Mouse (Mus musculus): ENCODE data around the gene Gk5. TPM values are rescaled to one million over a fixed set of nuclear protein-coding genes. Genes with fewer than 3 reads are reported as not detected.
A peak's percentile ranks its signal among the peaks of the same experiment; 100 is the strongest.
"Not testable (repeated sequence)": the region's sequence is repeated elsewhere in the genome, so short reads cannot be mapped to it uniquely, and the experiment has no call there.

Gene Gk5
- polyA plus RNA-seq, 1 experiment from 2014 or later, result 3.9 TPM

GRCm38 (mm10) chr9:96144883-96145282, 25.7 kb downstream of the Gk5 start:
- no peak for ATAC-seq (ENCODE audit: insufficient number of reproducible peaks, insufficient read depth, low FRiP score, low read depth)
- H3K4me3 ChIP-seq (ENCODE audit: control insufficient read depth in 1 of 2, insufficient read depth in 1 of 2, low read depth in 1 of 2, low read length in 2 of 2), result no peak overlapping the region
- H3K36me3 ChIP-seq (ENCODE audit: control insufficient read depth, insufficient read depth, low read length), result peaks cover 25% of the 10 kb centered on the region; the same call in 1 of the 2 replicates
- H3K27ac ChIP-seq (replicated peaks in 1 of 2; ENCODE audit: control insufficient read depth in 1 of 2, insufficient read depth in 1 of 2, low read depth in 2 of 2, low read length in 2 of 2), result no peak overlapping the region
- H3K9me3 ChIP-seq (ENCODE audit: control insufficient read depth, low read length), result no peaks in the 10 kb centered on the region
- no peaks in the 10 kb centered on the region for H3K27me3 ChIP-seq (ENCODE audit: control insufficient read depth, insufficient read depth, low read length)
- H3K9ac ChIP-seq (ENCODE audit: low read length), result no peak overlapping the region
- H3K4me1 ChIP-seq (ENCODE audit: control insufficient read depth in 2 of 2, insufficient read depth in 2 of 2, low read length in 2 of 2), result no peaks in the 10 kb centered on the region
- H3K4me2 ChIP-seq (ENCODE audit: low read length), result no peak overlapping the region

GRCm38 (mm10) chr9:96152801-96153200, 33.6 kb downstream of the Gk5 start:
- no peaks in the 10 kb centered on the region for H3K27me3 ChIP-seq (ENCODE audit: control insufficient read depth, insufficient read depth, low read length)
- H3K9ac ChIP-seq (ENCODE audit: low read length), result no peak overlapping the region
- H3K9me3 ChIP-seq (ENCODE audit: control insufficient read depth, low read length), result no peaks in the 10 kb centered on the region
- H3K4me1 ChIP-seq (ENCODE audit: control insufficient read depth in 2 of 2, insufficient read depth in 2 of 2, low read length in 2 of 2), result no peaks in the 10 kb centered on the region
- ATAC-seq (ENCODE audit: insufficient number of reproducible peaks, insufficient read depth, low FRiP score, low read depth), result no peak
- peaks cover 32% of the 10 kb centered on the region for H3K36me3 ChIP-seq (ENCODE audit: control insufficient read depth, insufficient read depth, low read length)
- no peak overlapping the region for H3K4me3 ChIP-seq (ENCODE audit: control insufficient read depth in 1 of 2, insufficient read depth in 1 of 2, low read depth in 1 of 2, low read length in 2 of 2)
- no peak overlapping the region for H3K27ac ChIP-seq (replicated peaks in 1 of 2; ENCODE audit: control insufficient read depth in 1 of 2, insufficient read depth in 1 of 2, low read depth in 2 of 2, low read length in 2 of 2)
- whole genome bisulfite sequencing, result 84% methylated on average over 7 of the region's 7 CpGs
- H3K4me2 ChIP-seq (ENCODE audit: low read length), result no peak overlapping the region

- peak overlapping the region; percentile 76 to 83 for H3K27ac ChIP-seq (replicated peaks in 1 of 2; ENCODE audit: control insufficient read depth in 1 of 2, insufficient read depth in 1 of 2, low read depth in 2 of 2, low read length in 2 of 2)
- H3K4me2 ChIP-seq (ENCODE audit: low read length), result no peak overlapping the region
- no peaks in the 10 kb centered on the region for H3K9me3 ChIP-seq (ENCODE audit: control insufficient read depth, low read length)
- no peak overlapping the region for H3K4me3 ChIP-seq (ENCODE audit: control insufficient read depth in 1 of 2, insufficient read depth in 1 of 2, low read depth in 1 of 2, low read length in 2 of 2)
- H3K36me3 ChIP-seq (ENCODE audit: control insufficient read depth, insufficient read depth, low read length), result peaks cover 17% of the 10 kb centered on the region
- no peak for ATAC-seq (ENCODE audit: insufficient number of reproducible peaks, insufficient read depth, low FRiP score, low read depth)
- H3K27me3 ChIP-seq (ENCODE audit: control insufficient read depth, insufficient read depth, low read length), result no peaks in the 10 kb centered on the region
- no peak overlapping the region for H3K9ac ChIP-seq (ENCODE audit: low read length)
- peaks cover 9 to 11% of the 10 kb centered on the region in 2 experiments; a peak in 2 of 4 replicates for H3K4me1 ChIP-seq (ENCODE audit: control insufficient read depth in 2 of 2, insufficient read depth in 2 of 2, low read length in 2 of 2)
- 31% methylated on average over 4 of the region's 4 CpGs for WGBS
Observed at GRCm38 (mm10) chr9:96158431-96158830, 39.3 kb downstream of the Gk5 start.

- Histone ChIP-seq H3K4me2 (ENCODE audit: low read length) (no peak overlapping the region), H3K36me3 (ENCODE audit: control insufficient read depth, insufficient read depth, low read length) (peaks cover 16% of the 10 kb centered on the region), H3K9ac (ENCODE audit: low read length) (no peak overlapping the region), H3K4me1 (ENCODE audit: control insufficient read depth in 2 of 2, insufficient read depth in 2 of 2, low read length in 2 of 2) (peaks cover 9 to 11% of the 10 kb centered on the region in 2 experiments; a peak in 2 of 4 replicates), H3K9me3 (ENCODE audit: control insufficient read depth, low read length) (no peaks in the 10 kb centered on the region), H3K27ac (replicated peaks in 1 of 2; ENCODE audit: control insufficient read depth in 1 of 2, insufficient read depth in 1 of 2, low read depth in 2 of 2, low read length in 2 of 2) (peak overlapping the region in 1 of 2 experiments; percentile 37; a peak in 3 of 4 replicates), H3K4me3 (ENCODE audit: control insufficient read depth in 1 of 2, insufficient read depth in 1 of 2, low read depth in 1 of 2, low read length in 2 of 2) (no peak overlapping the region), H3K27me3 (ENCODE audit: control insufficient read depth, insufficient read depth, low read length) (no peaks in the 10 kb centered on the region)
- 59% methylated on average over 3 of the region's 3 CpGs for WGBS
- ATAC-seq (ENCODE audit: insufficient number of reproducible peaks, insufficient read depth, low FRiP score, low read depth), result no peak
Observed at GRCm38 (mm10) chr9:96159047-96159446, 39.9 kb downstream of the Gk5 start.

- Histone ChIP-seq H3K9ac (ENCODE audit: low read length) (peak overlapping the region; percentile 5; the same call in 1 of the 2 replicates), H3K27ac (replicated peaks in 1 of 2; ENCODE audit: control insufficient read depth in 1 of 2, insufficient read depth in 1 of 2, low read depth in 2 of 2, low read length in 2 of 2) (no peak overlapping the region; a peak in 1 of 4 replicates), H3K4me1 (ENCODE audit: control insufficient read depth in 2 of 2, insufficient read depth in 2 of 2, low read length in 2 of 2) (peaks cover 9 to 11% of the 10 kb centered on the region in 2 experiments; a peak in 2 of 4 replicates), H3K27me3 (ENCODE audit: control insufficient read depth, insufficient read depth, low read length) (no peaks in the 10 kb centered on the region), H3K9me3 (ENCODE audit: control insufficient read depth, low read length) (no peaks in the 10 kb centered on the region), H3K4me2 (ENCODE audit: low read length) (no peak overlapping the region), H3K36me3 (ENCODE audit: control insufficient read depth, insufficient read depth, low read length) (peaks cover 5% of the 10 kb centered on the region), H3K4me3 (ENCODE audit: control insufficient read depth in 1 of 2, insufficient read depth in 1 of 2, low read depth in 1 of 2, low read length in 2 of 2) (no peak overlapping the region)
- no peak for ATAC-seq (ENCODE audit: insufficient number of reproducible peaks, insufficient read depth, low FRiP score, low read depth)
- 62% methylated on average over 3 of the region's 3 CpGs for WGBS
Observed at GRCm38 (mm10) chr9:96160767-96161166, 41.6 kb downstream of the Gk5 start.

GRCm38 (mm10) chr9:96162421-96162820, 43.3 kb downstream of the Gk5 start:
- 83% methylated on average over 5 of the region's 5 CpGs for WGBS
- no peak overlapping the region for H3K9ac ChIP-seq (ENCODE audit: low read length)
- H3K27me3 ChIP-seq (ENCODE audit: control insufficient read depth, insufficient read depth, low read length), result no peaks in the 10 kb centered on the region
- H3K4me2 ChIP-seq (ENCODE audit: low read length), result no peak overlapping the region
- 0 out of 2 replicates have a peak, but pooled peaks cover 2% of the 10 kb centered on the region for H3K36me3 ChIP-seq (ENCODE audit: control insufficient read depth, insufficient read depth, low read length)
- peaks cover 11 to 12% of the 10 kb centered on the region in 2 experiments; a peak in 2 of 4 replicates for H3K4me1 ChIP-seq (ENCODE audit: control insufficient read depth in 2 of 2, insufficient read depth in 2 of 2, low read length in 2 of 2)
- H3K4me3 ChIP-seq (ENCODE audit: control insufficient read depth in 1 of 2, insufficient read depth in 1 of 2, low read depth in 1 of 2, low read length in 2 of 2), result no peak overlapping the region
- H3K27ac ChIP-seq (replicated peaks in 1 of 2; ENCODE audit: control insufficient read depth in 1 of 2, insufficient read depth in 1 of 2, low read depth in 2 of 2, low read length in 2 of 2), result no peak overlapping the region
- ATAC-seq (ENCODE audit: insufficient number of reproducible peaks, insufficient read depth, low FRiP score, low read depth), result no peak
- H3K9me3 ChIP-seq (ENCODE audit: control insufficient read depth, low read length), result no peaks in the 10 kb centered on the region

- 0 out of 2 replicates have a peak, but pooled peaks cover 2% of the 10 kb centered on the region for H3K36me3 ChIP-seq (ENCODE audit: control insufficient read depth, insufficient read depth, low read length)
- ATAC-seq (ENCODE audit: insufficient number of reproducible peaks, insufficient read depth, low FRiP score, low read depth), result no peak
- no peaks in the 10 kb centered on the region for H3K27me3 ChIP-seq (ENCODE audit: control insufficient read depth, insufficient read depth, low read length)
- no peak overlapping the region for H3K4me2 ChIP-seq (ENCODE audit: low read length)
- H3K4me1 ChIP-seq (ENCODE audit: control insufficient read depth in 2 of 2, insufficient read depth in 2 of 2, low read length in 2 of 2), result peaks cover 10 to 11% of the 10 kb centered on the region in 2 experiments; a peak in 2 of 4 replicates
- no peak overlapping the region for H3K9ac ChIP-seq (ENCODE audit: low read length)
- H3K27ac ChIP-seq (replicated peaks in 1 of 2; ENCODE audit: control insufficient read depth in 1 of 2, insufficient read depth in 1 of 2, low read depth in 2 of 2, low read length in 2 of 2), result no peak overlapping the region
- H3K4me3 ChIP-seq (ENCODE audit: control insufficient read depth in 1 of 2, insufficient read depth in 1 of 2, low read depth in 1 of 2, low read length in 2 of 2), result no peak overlapping the region
- 91% methylated on average over 7 of the region's 7 CpGs for WGBS
- H3K9me3 ChIP-seq (ENCODE audit: control insufficient read depth, low read length), result no peaks in the 10 kb centered on the region
Observed at GRCm38 (mm10) chr9:96163443-96163842, 44.3 kb downstream of the Gk5 start.

GRCm38 (mm10) chr9:96163983-96164382, 44.8 kb downstream of the Gk5 start:
- peaks cover 9 to 10% of the 10 kb centered on the region in 2 experiments; a peak in 2 of 4 replicates for H3K4me1 ChIP-seq (ENCODE audit: control insufficient read depth in 2 of 2, insufficient read depth in 2 of 2, low read length in 2 of 2)
- H3K36me3 ChIP-seq (ENCODE audit: control insufficient read depth, insufficient read depth, low read length); H3K9ac ChIP-seq (ENCODE audit: low read length); H3K27me3 ChIP-seq (ENCODE audit: control insufficient read depth, insufficient read depth, low read length); H3K27ac ChIP-seq (replicated peaks in 1 of 2; ENCODE audit: control insufficient read depth in 1 of 2, insufficient read depth in 1 of 2, low read depth in 2 of 2, low read length in 2 of 2); H3K9me3 ChIP-seq (ENCODE audit: control insufficient read depth, low read length); ATAC-seq (ENCODE audit: insufficient number of reproducible peaks, insufficient read depth, low FRiP score, low read depth); H3K4me2 ChIP-seq (ENCODE audit: low read length); H3K4me3 ChIP-seq (ENCODE audit: control insufficient read depth in 1 of 2, insufficient read depth in 1 of 2, low read depth in 1 of 2, low read length in 2 of 2): not testable (repeated sequence)
- 97% methylated on average over 13 of the region's 15 CpGs for WGBS
